Mouse (Mus musculus) myocyte (in vitro differentiated cells): ENCODE measurements around the gene Gm11985.

Experiments used
- E2F4 ChIP-seq: IDR thresholded peaks from one replicate; pipeline ENCODE4 v1.6.1; 2011; ENCODE audit warnings: mild to moderate bottlenecking, control low read depth, moderate library complexity; ENCODE audit not compliant: insufficient read depth
- MAX ChIP-seq: IDR thresholded peaks from one replicate; pipeline ENCODE4 v1.6.1; 2011; ENCODE audit warnings: low read depth, mild to moderate bottlenecking, control low read depth
- MYOG ChIP-seq, 3 experiments: IDR thresholded peaks; one replicate each; pipeline ENCODE4 v1.6.1; 2011; ENCODE audit warnings: control low read depth in 2 of 3, low read depth in 2 of 3, mild to moderate bottlenecking in 2 of 3; ENCODE audit not compliant: insufficient read length in 2 of 3, control insufficient read depth in 1 of 3, insufficient read depth in 1 of 3
- POLR2A ChIP-seq: IDR thresholded peaks from one replicate; pipeline ENCODE4 v1.6.1; 2011; ENCODE audit warnings: low read depth, mild to moderate bottlenecking, control low read depth, moderate library complexity; ENCODE audit not compliant: insufficient read length
- REST ChIP-seq: IDR thresholded peaks from one replicate; pipeline ENCODE4 v1.6.1; 2011; ENCODE audit warnings: mild to moderate bottlenecking, control low read depth, moderate library complexity; ENCODE audit not compliant: insufficient read depth, insufficient read length
- TCF3 ChIP-seq: IDR thresholded peaks from one replicate; pipeline ENCODE4 v1.6.1; 2011; ENCODE audit warnings: low read depth, control low read depth; ENCODE audit not compliant: insufficient read length
- USF1 ChIP-seq: IDR thresholded peaks from one replicate; pipeline ENCODE4 v1.6.1; 2011; ENCODE audit warnings: low read depth, mild to moderate bottlenecking, control low read depth, moderate library complexity

- TF ChIP-seq POLR2A (no peak), E2F4 (no peak), USF1 (no peak), MYOG (IDR thresholded peaks at IDR 0.05; ENCODE audit: control insufficient read depth in 1 of 3, insufficient read depth in 1 of 3, insufficient read length in 2 of 3, low read depth in 2 of 3) (no peak), MAX (no peak), TCF3 (no peak), REST (no peak)
Measured at GRCm38 (mm10) chr11:7202206-7202605, 13.8 kb upstream of the Gm11985 start.
